Comparison of ENCODE assay signal across 21 mouse cellular contexts in genomic region chr8:125665876-125666186, GRCm38 (mm10). TPM values are rescaled to one million over a fixed set of nuclear protein-coding genes. Genes with fewer than 3 reads are reported as not detected.
A peak's percentile ranks its signal among the peaks of the same experiment; 100 is the strongest.
DNase-seq lines count a peak whose midpoint lies in the region; ATAC-seq and TF ChIP-seq lines count a peak whose summit lies in the region.
"Had no signal": no experiment of that assay in that cellular context is flagged by ENCODE, and none has a peak within 500 bp of the region (broad histone marks: within the 10 kb centered on the region; RNA-seq: fewer than 3 reads in every experiment).

No protein-coding gene starts in this region.

- no peak for TF ChIP-seq EP300 in lung, postnatal 0 days (IDR thresholded peaks at IDR 0.05)

- H3K27ac ChIP-seq in embryonic facial prominence, embryonic 14.5 days (replicated peaks; ENCODE audit: low read depth, low read length), result 0 out of 2 replicates have a peak overlapping the region, but pooled peaks have one; percentile 7
- no peak overlapping the region for H3K27ac ChIP-seq in embryonic facial prominence, embryonic 10.5 days (replicated peaks)
- peak overlapping the region; percentile 91 to 92 for H3K27ac ChIP-seq in heart, embryonic 14.5 days (replicated peaks in 1 of 2; ENCODE audit: control insufficient read depth in 1 of 2, insufficient read depth in 1 of 2, low read depth in 2 of 2, low read length in 2 of 2)
- 0 out of 2 replicates have a peak overlapping the region, but pooled peaks have one; percentile 31 for H3K27ac ChIP-seq in lung, embryonic 16.5 days (ENCODE audit: low read length)
- no peak overlapping the region for H3K27ac ChIP-seq in lung, postnatal 0 days (ENCODE audit: low read length)
- H3K27ac ChIP-seq in limb, embryonic 13.5 days, result peak overlapping the region; percentile 48; the same call in 1 of the 2 replicates
- H3K27ac ChIP-seq: forebrain, embryonic 13.5 days; hindbrain, embryonic 13.5 days; intestine, embryonic 15.5 days; left cerebral cortex, adult 2 months; liver, embryonic 14.5 days had no signal

- no peak overlapping the region for H3K9ac ChIP-seq in embryonic facial prominence, embryonic 14.5 days (ENCODE audit: low read depth, low read length)
- no peak overlapping the region for H3K9ac ChIP-seq in heart, embryonic 14.5 days (ENCODE audit: low read length)
- H3K9ac ChIP-seq in lung, embryonic 16.5 days (ENCODE audit: low read length), result no peak overlapping the region; the same call in 1 of the 2 replicates
- H3K9ac ChIP-seq in lung, postnatal 0 days (replicated peaks; ENCODE audit: low read depth), result no peak overlapping the region
- peak overlapping the region; percentile 31; the same call in 1 of the 2 replicates for H3K9ac ChIP-seq in limb, embryonic 13.5 days
- H3K9ac ChIP-seq: forebrain, embryonic 13.5 days; hindbrain, embryonic 13.5 days; intestine, embryonic 15.5 days; liver, embryonic 14.5 days had no signal

- ATAC-seq in embryonic facial prominence, embryonic 14.5 days (ENCODE audit: low read depth), result no peak
- no peak for ATAC-seq in heart, embryonic 14.5 days (ENCODE audit: insufficient number of reproducible peaks, insufficient read depth, low FRiP score, low read depth)
- no peak for ATAC-seq in lung, embryonic 16.5 days (ENCODE audit: low read depth)
- ATAC-seq in lung, postnatal 0 days, result no peak
- no peak for ATAC-seq in limb, embryonic 13.5 days (ENCODE audit: low FRiP score, low read depth)
- ATAC-seq: forebrain, embryonic 13.5 days; intestine, embryonic 15.5 days had no signal

- no peak overlapping the region for H3K4me3 ChIP-seq in embryonic facial prominence, embryonic 14.5 days (ENCODE audit: low read depth, low read length)
- no peak overlapping the region for H3K4me3 ChIP-seq in embryonic facial prominence, embryonic 10.5 days
- no peak overlapping the region for H3K4me3 ChIP-seq in heart, embryonic 14.5 days (ENCODE audit: control insufficient read depth in 1 of 2, insufficient read depth in 1 of 2, low read depth in 1 of 2, low read length in 2 of 2)
- no peak overlapping the region for H3K4me3 ChIP-seq in lung, embryonic 16.5 days (ENCODE audit: low read length)
- no peak overlapping the region for H3K4me3 ChIP-seq in lung, postnatal 0 days (ENCODE audit: low read depth, low read length)
- no peak overlapping the region for H3K4me3 ChIP-seq in limb, embryonic 13.5 days
- H3K4me3 ChIP-seq: forebrain, embryonic 13.5 days; hindbrain, embryonic 13.5 days; intestine, embryonic 15.5 days; left cerebral cortex, adult 2 months had no signal

- 0 out of 2 replicates have a peak, but pooled peaks cover 5% of the 10 kb centered on the region for H3K36me3 ChIP-seq in embryonic facial prominence, embryonic 14.5 days (ENCODE audit: control insufficient read depth, insufficient read depth, low read length)
- H3K36me3 ChIP-seq in embryonic facial prominence, embryonic 10.5 days (replicated peaks), result peaks cover 7% of the 10 kb centered on the region
- H3K36me3 ChIP-seq in heart, embryonic 14.5 days (ENCODE audit: control insufficient read depth, insufficient read depth, low read length), result no peaks in the 10 kb centered on the region
- peaks cover 5% of the 10 kb centered on the region for H3K36me3 ChIP-seq in lung, embryonic 16.5 days (ENCODE audit: control insufficient read depth, insufficient read depth, low read length)
- no peaks in the 10 kb centered on the region for H3K36me3 ChIP-seq in lung, postnatal 0 days (ENCODE audit: insufficient read depth, low read length)
- peaks cover 6% of the 10 kb centered on the region for H3K36me3 ChIP-seq in limb, embryonic 13.5 days

- no peak for DNase-seq in embryonic facial prominence, embryonic 14.5 days (ENCODE audit: low spot score)
- DNase-seq in embryonic facial prominence, embryonic 10.5 days (ENCODE audit: low spot score), result no peak
- no peak for DNase-seq in heart, postnatal 25 days (ENCODE audit: low spot score)
- no peak for DNase-seq in lung, postnatal 0 days (ENCODE audit: low spot score)
- no peak for DNase-seq in spleen, adult 12 weeks (ENCODE audit: low spot score)
- DNase-seq: adrenal gland, adult 2 months; gastrocnemius, postnatal 14 days; kidney, adult 9 months; kidney, postnatal 25 days; layer of hippocampus, adult 9-11 months; lung, postnatal 10 days; right cerebral cortex, postnatal 14 days had no signal

- 36% methylated on average over 2 of the region's 2 CpGs for WGBS in embryonic facial prominence, embryonic 14.5 days
- 35% methylated on average over 2 of the region's 2 CpGs for WGBS in embryonic facial prominence, embryonic 10.5 days
- 11% methylated on average over 2 of the region's 2 CpGs for WGBS in heart, embryonic 14.5 days
- WGBS in lung, embryonic 16.5 days, result 22% methylated on average over 2 of the region's 2 CpGs
- 26% methylated on average over 2 of the region's 2 CpGs for WGBS in lung, postnatal 0 days
- WGBS in limb, embryonic 13.5 days, result 28% methylated on average over 2 of the region's 2 CpGs

- no peak for TF ChIP-seq CTCF in lung, postnatal 0 days (IDR thresholded peaks at IDR 0.05)

- peaks cover 15% of the 10 kb centered on the region for H3K9me3 ChIP-seq in embryonic facial prominence, embryonic 14.5 days (ENCODE audit: control insufficient read depth, low read length)
- peaks cover 16% of the 10 kb centered on the region for H3K9me3 ChIP-seq in embryonic facial prominence, embryonic 10.5 days
- H3K9me3 ChIP-seq in heart, embryonic 14.5 days (ENCODE audit: control insufficient read depth, low read length), result peaks cover 6% of the 10 kb centered on the region
- H3K9me3 ChIP-seq in lung, embryonic 16.5 days (ENCODE audit: control insufficient read depth, low read length), result peaks cover 13% of the 10 kb centered on the region
- peaks cover 4% of the 10 kb centered on the region; the same call in 1 of the 2 replicates for H3K9me3 ChIP-seq in lung, postnatal 0 days (ENCODE audit: low read length)
- H3K9me3 ChIP-seq in limb, embryonic 13.5 days, result peaks cover 7% of the 10 kb centered on the region

- no peaks in the 10 kb centered on the region for H3K27me3 ChIP-seq in embryonic facial prominence, embryonic 14.5 days (replicated peaks; ENCODE audit: control insufficient read depth, insufficient read depth, low read length)
- peaks cover 12% of the 10 kb centered on the region for H3K27me3 ChIP-seq in embryonic facial prominence, embryonic 10.5 days (replicated peaks; ENCODE audit: low read depth, poor library complexity, severe bottlenecking)
- H3K27me3 ChIP-seq in heart, embryonic 14.5 days (ENCODE audit: control insufficient read depth, insufficient read depth, low read length), result no peaks in the 10 kb centered on the region
- H3K27me3 ChIP-seq in lung, embryonic 16.5 days (ENCODE audit: control insufficient read depth, insufficient read depth, low read depth, low read length), result no peaks in the 10 kb centered on the region
- no peaks in the 10 kb centered on the region for H3K27me3 ChIP-seq in lung, postnatal 0 days (replicated peaks; ENCODE audit: insufficient read depth, low read length)
- peaks cover 2% of the 10 kb centered on the region; the same call in 1 of the 2 replicates for H3K27me3 ChIP-seq in limb, embryonic 13.5 days
- H3K27me3 ChIP-seq: intestine, embryonic 15.5 days had no signal

- no peak overlapping the region for H3K4me2 ChIP-seq in embryonic facial prominence, embryonic 14.5 days (ENCODE audit: low read depth, low read length)
- H3K4me2 ChIP-seq in heart, embryonic 14.5 days (ENCODE audit: low read length), result peak overlapping the region; percentile 32
- H3K4me2 ChIP-seq in lung, embryonic 16.5 days (ENCODE audit: low read depth, low read length), result no peak overlapping the region
- H3K4me2 ChIP-seq in lung, postnatal 0 days (replicated peaks; ENCODE audit: low read depth, low read length), result no peak overlapping the region
- H3K4me2 ChIP-seq in limb, embryonic 13.5 days (replicated peaks), result no peak overlapping the region
- H3K4me2 ChIP-seq: forebrain, embryonic 13.5 days; hindbrain, embryonic 13.5 days; intestine, embryonic 15.5 days had no signal

- intact Hi-C loops in heart, postnatal 25 days (cut with DNase I), result loop anchor here (5.0 kb wide), 2 partner anchors 56 to 89 kb away; no protein-coding TSS in a partner anchor

- peaks cover 5% of the 10 kb centered on the region for H3K4me1 ChIP-seq in embryonic facial prominence, embryonic 14.5 days (ENCODE audit: control insufficient read depth, insufficient read depth, low read length)
- H3K4me1 ChIP-seq in embryonic facial prominence, embryonic 10.5 days, result peaks cover 22% of the 10 kb centered on the region
- peaks cover 26 to 47% of the 10 kb centered on the region in 2 experiments for H3K4me1 ChIP-seq in heart, embryonic 14.5 days (ENCODE audit: control insufficient read depth in 2 of 2, insufficient read depth in 2 of 2, low read length in 2 of 2)
- peaks cover 22% of the 10 kb centered on the region for H3K4me1 ChIP-seq in lung, embryonic 16.5 days (replicated peaks; ENCODE audit: control insufficient read depth, insufficient read depth, low read length)
- peaks cover 14% of the 10 kb centered on the region for H3K4me1 ChIP-seq in lung, postnatal 0 days (ENCODE audit: insufficient read depth, low read depth, low read length)
- peaks cover 27% of the 10 kb centered on the region for H3K4me1 ChIP-seq in limb, embryonic 13.5 days

RNA-seq across cellular contexts. Expression of gene Map10, which starts 3.8 kb away (rescaled TPM):
- polyA plus RNA-seq in embryonic facial prominence, embryonic 14.5 days (2014; fragmentation: Nextera tagmentation; extraction: Ambion mirVana), result 6.7 and 7.8 TPM in 2 replicates
- polyA plus RNA-seq in embryonic facial prominence, embryonic 10.5 days (2016; fragmentation: Nextera tagmentation; extraction: Ambion mirVana), result 5.7 and 7.0 TPM in 2 replicates
- polyA plus RNA-seq in heart, embryonic 14.5 days (2014; fragmentation: Nextera tagmentation; extraction: Ambion mirVana), result 7.8 and 8.0 TPM in 2 replicates
- 1 to 10 TPM; 5.2 to 5.8 TPM for total RNA-seq in heart, postnatal 25 days (2021)
- polyA plus RNA-seq in lung, embryonic 16.5 days (2015; fragmentation: Nextera tagmentation; extraction: Ambion mirVana), result 5.3 and 6.8 TPM in 2 replicates
- polyA plus RNA-seq in lung, postnatal 0 days (2015; fragmentation: Nextera tagmentation; extraction: Ambion mirVana), result 3.6 and 3.7 TPM in 2 replicates
- polyA plus RNA-seq in limb, embryonic 13.5 days (2015; fragmentation: Nextera tagmentation; extraction: Ambion mirVana), result 6.4 and 6.7 TPM in 2 replicates
- total RNA-seq: MEL had no signal

Comparison
In these comparisons a context has a peak if more than half of its experiments do, and no peak if none do; other contexts are left out.
1. H3K27ac ChIP-seq: peak in embryonic facial prominence, embryonic 14.5 days (single experiment), heart, embryonic 14.5 days (2 of 2), lung, embryonic 16.5 days (single experiment) and limb, embryonic 13.5 days (single experiment); none in embryonic facial prominence, embryonic 10.5 days (single experiment) and lung, postnatal 0 days (single experiment).